Mouse (Mus musculus) ES-Bruce4 (cell line): ENCODE measurements around the gene Dnlz.

Experiments
- CTCF ChIP-seq: IDR thresholded peaks from one replicate; pipeline ENCODE4 v1.8.1; 2011; ENCODE audit warnings: low read depth, low read length
- POLR2A ChIP-seq: IDR thresholded peaks from one replicate; pipeline ENCODE4 v1.8.1; 2011; ENCODE audit warnings: low read length; ENCODE audit not compliant: insufficient read depth

- TF ChIP-seq CTCF (no peak), POLR2A (no peak)
These were observed 2.5 kb upstream of the Dnlz start for GRCm38 (mm10) chr2:26354401-26354800.
